Mouse (Mus musculus): ENCODE results near the gene Amigo3. TPM values are rescaled to one million over a fixed set of nuclear protein-coding genes. Genes with fewer than 3 reads are reported as not detected.
"Not testable (repeated sequence)": the region's sequence is repeated elsewhere in the genome, so short reads cannot be mapped to it uniquely, and the experiment has no call there.

Amigo3 gene
- 0.24 and 0.61 TPM in 2 replicates for polyA plus RNA-seq (2011; ENCODE audit: insufficient read depth, insufficient read length, low read depth, missing spikeins)

DNA sequence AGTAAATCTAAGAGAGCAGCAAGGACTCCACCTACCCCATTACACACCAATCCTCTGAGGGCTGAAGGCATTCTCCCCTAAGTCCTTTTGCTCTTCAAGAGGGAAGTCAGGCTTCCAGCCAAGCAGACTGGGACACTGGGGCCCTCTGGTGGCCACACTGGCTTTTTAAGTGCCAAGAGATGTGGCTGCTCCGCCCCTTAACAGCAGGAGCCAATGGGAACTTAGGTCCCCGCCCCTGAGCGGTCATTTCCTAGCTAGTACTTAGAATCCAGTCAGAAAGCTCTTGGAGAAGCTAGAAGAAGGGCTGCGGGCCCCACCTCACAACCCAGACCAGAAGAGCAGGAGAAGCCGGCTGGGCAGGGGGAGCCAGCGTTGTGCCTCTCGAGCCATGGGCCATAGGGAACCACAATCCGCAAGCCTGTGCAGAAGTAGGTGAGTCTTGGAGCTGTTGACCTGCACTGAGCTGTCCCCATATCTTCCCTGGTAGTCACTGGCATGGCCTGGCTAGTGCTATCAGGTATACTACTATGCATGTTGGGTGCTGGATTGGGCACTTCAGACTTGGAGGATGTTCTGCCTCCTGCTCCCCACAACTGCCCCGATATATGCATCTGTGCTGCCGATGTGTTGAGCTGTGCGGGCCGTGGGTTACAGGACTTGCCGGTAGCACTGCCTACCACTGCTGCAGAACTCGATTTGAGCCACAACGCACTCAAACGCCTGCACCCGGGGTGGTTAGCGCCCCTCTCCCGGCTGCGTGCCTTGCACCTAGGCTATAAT lies at the start of gene Amigo3:
Amigo3 (plus strand) TSS at position 275 of the 780 bp plus-strand sequence.
- peak within 1 kb of the TSS; percentile 27 for H3K4me3 ChIP-seq (ENCODE audit: low read depth, low read length)
- H3K27me3 ChIP-seq (ENCODE audit: control insufficient read depth, insufficient read depth, low read length, poor library complexity, severe bottlenecking), result no peaks in the 10 kb centered on the region
- no peak within 1 kb of the TSS for H3K27ac ChIP-seq (ENCODE audit: insufficient read depth, low read length)
- no peak within 1 kb of the TSS for H3K9ac ChIP-seq (ENCODE audit: low read depth, poor library complexity, severe bottlenecking)
- no peaks in the 10 kb centered on the region for H3K4me1 ChIP-seq (ENCODE audit: control insufficient read depth, insufficient read depth, low read length)
- 0 out of 2 replicates have a peak, but pooled peaks cover 3% of the 10 kb centered on the region for H3K36me3 ChIP-seq (ENCODE audit: control insufficient read depth, insufficient read depth, low read length, poor library complexity, severe bottlenecking)
- no peaks in the 10 kb centered on the region for H3K9me3 ChIP-seq (replicated peaks; ENCODE audit: control insufficient read depth, insufficient read depth, low read length, poor library complexity, severe bottlenecking)
- TF ChIP-seq EP300 (IDR thresholded peaks at IDR 0.05; ENCODE audit: insufficient read depth, low read depth, low read length) (no peak), POLR2A (IDR thresholded peaks at IDR 0.05; ENCODE audit: insufficient read depth, low read length) (peak; percentile 27), CTCF (IDR thresholded peaks at IDR 0.05; ENCODE audit: low read depth, low read length) (peak; percentile 80)

DNA sequence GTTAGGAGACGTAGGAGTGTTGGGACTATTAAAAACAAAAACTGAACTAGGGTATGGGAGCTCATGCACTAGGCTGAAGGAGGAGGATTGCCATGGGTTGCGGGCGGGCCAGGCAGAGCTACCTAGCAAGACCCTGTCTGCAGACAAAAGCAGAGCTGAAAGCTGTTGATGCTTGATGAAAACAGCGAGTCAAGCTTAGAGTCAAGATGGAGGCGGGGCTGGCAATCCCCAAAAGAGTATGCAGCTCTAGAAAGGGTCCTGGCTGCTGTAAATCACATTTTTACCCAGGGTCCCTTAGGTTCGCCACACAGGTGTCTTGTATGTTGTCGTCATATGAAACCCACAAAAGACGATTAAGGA lies 49.4 kb upstream of the Amigo3 start:
- H3K27ac ChIP-seq (ENCODE audit: insufficient read depth, low read length), result no peak overlapping the region
- H3K4me3 ChIP-seq (ENCODE audit: low read depth, low read length), result peak overlapping the region; percentile 90
- no peaks in the 10 kb centered on the region for H3K36me3 ChIP-seq (ENCODE audit: control insufficient read depth, insufficient read depth, low read length, poor library complexity, severe bottlenecking)
- no peaks in the 10 kb centered on the region for H3K9me3 ChIP-seq (replicated peaks; ENCODE audit: control insufficient read depth, insufficient read depth, low read length, poor library complexity, severe bottlenecking)
- TF ChIP-seq CTCF (IDR thresholded peaks at IDR 0.05; ENCODE audit: low read depth, low read length), result no peak
- TF ChIP-seq POLR2A (IDR thresholded peaks at IDR 0.05; ENCODE audit: insufficient read depth, low read length), result no peak
- TF ChIP-seq EP300 (IDR thresholded peaks at IDR 0.05; ENCODE audit: insufficient read depth, low read depth, low read length), result no peak
- H3K4me1 ChIP-seq (ENCODE audit: control insufficient read depth, insufficient read depth, low read length), result peaks cover 2% of the 10 kb centered on the region
- H3K9ac ChIP-seq (ENCODE audit: low read depth, poor library complexity, severe bottlenecking), result peak overlapping the region; percentile 80
- H3K27me3 ChIP-seq (ENCODE audit: control insufficient read depth, insufficient read depth, low read length, poor library complexity, severe bottlenecking), result no peaks in the 10 kb centered on the region

DNA sequence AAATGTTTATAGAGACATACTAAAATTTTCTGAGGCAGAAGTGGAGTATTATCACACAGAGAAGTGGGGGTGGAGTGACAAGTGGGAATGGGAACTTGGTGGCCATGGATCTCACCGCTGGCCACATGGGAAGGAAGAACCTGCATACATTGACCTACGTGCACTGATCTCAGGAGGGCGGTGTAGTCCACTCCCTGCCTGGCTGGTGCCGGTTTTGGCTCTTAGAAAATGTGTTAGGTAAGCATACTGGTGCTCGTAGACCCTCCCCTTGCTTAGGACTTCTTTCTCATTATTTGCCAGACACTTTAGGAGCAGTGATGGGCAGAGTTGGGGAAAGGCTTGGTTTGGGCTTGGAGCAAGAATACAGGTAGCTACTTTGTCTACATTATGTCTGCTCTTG lies 44.9 kb upstream of the Amigo3 start:
- Histone ChIP-seq H3K9me3 (replicated peaks; ENCODE audit: control insufficient read depth, insufficient read depth, low read length, poor library complexity, severe bottlenecking) (no peaks in the 10 kb centered on the region), H3K4me3 (ENCODE audit: low read depth, low read length) (no peak overlapping the region), H3K36me3 (ENCODE audit: control insufficient read depth, insufficient read depth, low read length, poor library complexity, severe bottlenecking) (peaks cover 2% of the 10 kb centered on the region; the same call in 1 of the 2 replicates), H3K27ac (ENCODE audit: insufficient read depth, low read length) (no peak overlapping the region), H3K4me1 (ENCODE audit: control insufficient read depth, insufficient read depth, low read length) (peaks cover 9% of the 10 kb centered on the region), H3K27me3 (ENCODE audit: control insufficient read depth, insufficient read depth, low read length, poor library complexity, severe bottlenecking) (no peaks in the 10 kb centered on the region), H3K9ac (ENCODE audit: low read depth, poor library complexity, severe bottlenecking) (no peak overlapping the region)
- no peak for TF ChIP-seq CTCF (IDR thresholded peaks at IDR 0.05; ENCODE audit: low read depth, low read length)
- peak; percentile 61; the same call in 1 of the 2 replicates for TF ChIP-seq EP300 (IDR thresholded peaks at IDR 0.05; ENCODE audit: insufficient read depth, low read depth, low read length)
- no peak for TF ChIP-seq POLR2A (IDR thresholded peaks at IDR 0.05; ENCODE audit: insufficient read depth, low read length)

DNA sequence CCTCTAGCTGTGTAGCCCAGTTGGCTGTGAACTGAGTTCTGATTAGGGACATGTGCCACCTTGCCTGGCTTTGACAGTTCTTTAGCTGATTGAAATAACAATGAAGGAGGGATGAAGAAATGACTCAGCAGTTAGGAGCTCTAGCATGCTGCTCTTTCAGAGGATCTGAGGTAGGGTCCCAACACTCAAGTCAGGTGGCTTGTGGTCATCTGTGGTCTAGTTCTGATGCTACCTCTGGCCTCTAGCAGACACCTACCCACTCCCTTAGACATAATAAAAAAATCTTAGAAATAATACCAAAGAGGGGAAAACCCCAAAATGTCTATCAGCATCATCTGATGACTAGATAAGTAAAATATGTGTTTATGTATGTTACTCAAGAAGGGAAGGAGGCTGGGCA lies 42.6 kb upstream of the Amigo3 start:
- no peaks in the 10 kb centered on the region for H3K9me3 ChIP-seq (replicated peaks; ENCODE audit: control insufficient read depth, insufficient read depth, low read length, poor library complexity, severe bottlenecking)
- no peak overlapping the region for H3K4me3 ChIP-seq (ENCODE audit: low read depth, low read length)
- H3K27me3 ChIP-seq (ENCODE audit: control insufficient read depth, insufficient read depth, low read length, poor library complexity, severe bottlenecking), result no peaks in the 10 kb centered on the region
- H3K36me3 ChIP-seq (ENCODE audit: control insufficient read depth, insufficient read depth, low read length, poor library complexity, severe bottlenecking), result peaks cover 2% of the 10 kb centered on the region; the same call in 1 of the 2 replicates
- H3K27ac ChIP-seq (ENCODE audit: insufficient read depth, low read length), result 0 out of 2 replicates have a peak overlapping the region, but pooled peaks have one; percentile 42
- no peak for TF ChIP-seq EP300 (IDR thresholded peaks at IDR 0.05; ENCODE audit: insufficient read depth, low read depth, low read length)
- no peak for TF ChIP-seq POLR2A (IDR thresholded peaks at IDR 0.05; ENCODE audit: insufficient read depth, low read length)
- no peak for TF ChIP-seq CTCF (IDR thresholded peaks at IDR 0.05; ENCODE audit: low read depth, low read length)
- H3K9ac ChIP-seq (ENCODE audit: low read depth, poor library complexity, severe bottlenecking), result 0 out of 2 replicates have a peak overlapping the region, but pooled peaks have one; percentile 26
- peaks cover 9% of the 10 kb centered on the region for H3K4me1 ChIP-seq (ENCODE audit: control insufficient read depth, insufficient read depth, low read length)

DNA sequence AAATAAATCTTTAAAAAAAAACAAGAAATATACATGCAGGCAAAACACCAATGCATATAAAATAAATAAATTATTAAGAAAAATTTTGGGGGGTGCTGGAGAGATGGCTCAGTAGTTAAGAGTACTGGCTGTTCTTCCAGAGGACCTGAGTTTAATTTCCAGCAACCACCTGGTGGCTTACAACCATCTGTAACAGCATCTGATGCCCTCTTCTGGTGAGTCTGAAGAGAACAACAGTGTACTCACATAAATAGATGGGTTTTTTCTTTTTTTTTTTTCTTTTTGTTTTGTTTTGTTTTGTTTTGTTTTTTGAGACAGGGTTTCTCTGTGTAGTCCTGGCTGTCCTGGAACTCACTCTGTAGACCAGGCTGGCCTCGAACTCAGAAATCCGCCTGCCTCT lies 39.4 kb upstream of the Amigo3 start:
- H3K27me3 ChIP-seq (ENCODE audit: control insufficient read depth, insufficient read depth, low read length, poor library complexity, severe bottlenecking); H3K4me1 ChIP-seq (ENCODE audit: control insufficient read depth, insufficient read depth, low read length); H3K36me3 ChIP-seq (ENCODE audit: control insufficient read depth, insufficient read depth, low read length, poor library complexity, severe bottlenecking); H3K4me3 ChIP-seq (ENCODE audit: low read depth, low read length); H3K9ac ChIP-seq (ENCODE audit: low read depth, poor library complexity, severe bottlenecking); H3K9me3 ChIP-seq (replicated peaks; ENCODE audit: control insufficient read depth, insufficient read depth, low read length, poor library complexity, severe bottlenecking); H3K27ac ChIP-seq (ENCODE audit: insufficient read depth, low read length): not testable (repeated sequence)

DNA sequence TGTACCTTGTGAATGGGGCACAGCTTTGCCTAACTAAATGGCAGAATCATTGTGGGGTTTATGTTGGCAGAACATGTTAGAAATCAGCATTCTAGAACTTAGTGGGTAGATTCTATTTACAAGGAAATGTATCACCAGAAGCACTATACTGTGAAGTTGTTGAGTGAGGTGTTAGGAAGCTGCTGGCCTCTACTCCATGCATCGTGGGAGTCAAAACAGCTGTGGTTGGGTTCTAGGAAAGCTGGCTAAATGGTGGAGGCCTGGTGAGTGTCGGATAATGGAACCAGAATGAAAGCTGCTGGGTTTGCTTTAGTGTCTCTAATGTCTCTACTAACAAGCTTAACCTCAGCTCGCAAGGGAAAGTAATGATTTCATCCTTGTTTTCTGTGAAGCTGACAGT lies 35.8 kb upstream of the Amigo3 start:
- H3K36me3 ChIP-seq (ENCODE audit: control insufficient read depth, insufficient read depth, low read length, poor library complexity, severe bottlenecking), result peaks cover 2% of the 10 kb centered on the region; the same call in 1 of the 2 replicates
- H3K27ac ChIP-seq (ENCODE audit: insufficient read depth, low read length), result no peak overlapping the region
- H3K4me3 ChIP-seq (ENCODE audit: low read depth, low read length), result no peak overlapping the region
- no peaks in the 10 kb centered on the region for H3K27me3 ChIP-seq (ENCODE audit: control insufficient read depth, insufficient read depth, low read length, poor library complexity, severe bottlenecking)
- no peaks in the 10 kb centered on the region for H3K9me3 ChIP-seq (replicated peaks; ENCODE audit: control insufficient read depth, insufficient read depth, low read length, poor library complexity, severe bottlenecking)
- H3K9ac ChIP-seq (ENCODE audit: low read depth, poor library complexity, severe bottlenecking), result no peak overlapping the region
- H3K4me1 ChIP-seq (ENCODE audit: control insufficient read depth, insufficient read depth, low read length), result peaks cover 3% of the 10 kb centered on the region
- TF ChIP-seq EP300 (IDR thresholded peaks at IDR 0.05; ENCODE audit: insufficient read depth, low read depth, low read length) (no peak), POLR2A (IDR thresholded peaks at IDR 0.05; ENCODE audit: insufficient read depth, low read length) (no peak), CTCF (IDR thresholded peaks at IDR 0.05; ENCODE audit: low read depth, low read length) (no peak)
